8 mouse cellular contexts compared by ENCODE assay signal in genomic region chr12:85698179-85698578, GRCm38 (mm10). TPM values are rescaled to one million over a fixed set of nuclear protein-coding genes. Genes with fewer than 3 reads are reported as not detected.
DNase-seq lines count a peak whose midpoint lies in the region; ATAC-seq lines count a peak whose summit lies in the region.
"Not testable (repeated sequence)": the region's sequence is repeated elsewhere in the genome, so short reads cannot be mapped to it uniquely, and the experiment has no call there.

No protein-coding gene starts in this region.

- H3K9ac ChIP-seq in hindbrain, embryonic 14.5 days; liver, embryonic 15.5 days; midbrain, embryonic 11.5 days (ENCODE audit: low read length); neural tube, embryonic 15.5 days (replicated peaks): not testable (repeated sequence)
- H3K9ac ChIP-seq in kidney, embryonic 16.5 days (replicated peaks; ENCODE audit: low read length): peak overlapping the region; percentile 50; the same call in 1 of the 2 replicates

- not testable (repeated sequence) for H3K36me3 ChIP-seq in forebrain, embryonic 10.5 days (replicated peaks); heart, embryonic 10.5 days; hindbrain, embryonic 14.5 days (replicated peaks; ENCODE audit: control insufficient read depth, insufficient read depth); kidney, embryonic 16.5 days (ENCODE audit: insufficient read depth, low read length); liver, embryonic 15.5 days (replicated peaks); midbrain, embryonic 11.5 days (ENCODE audit: control insufficient read depth, insufficient read depth, low read length); neural tube, embryonic 15.5 days

- H3K4me1 ChIP-seq in forebrain, embryonic 10.5 days; heart, embryonic 10.5 days; hindbrain, embryonic 14.5 days (replicated peaks; ENCODE audit: control insufficient read depth, insufficient read depth, low read length); kidney, embryonic 16.5 days (ENCODE audit: insufficient read depth, low read length); liver, embryonic 15.5 days (replicated peaks); midbrain, embryonic 11.5 days (ENCODE audit: control insufficient read depth, insufficient read depth, low read length); neural tube, embryonic 15.5 days: not testable (repeated sequence)

- DNase-seq in forebrain, embryonic 10.5 days (ENCODE audit: extremely low spot score, low spot score); heart, embryonic 10.5 days (ENCODE audit: low spot score); hindbrain, embryonic 14.5 days (ENCODE audit: low spot score); midbrain, embryonic 11.5 days (ENCODE audit: low spot score, missing footprints): not testable (repeated sequence)

- peak overlapping the region; percentile 15 for H3K4me2 ChIP-seq in hindbrain, embryonic 14.5 days (replicated peaks)
- peak overlapping the region; percentile 45 for H3K4me2 ChIP-seq in kidney, embryonic 16.5 days (replicated peaks; ENCODE audit: low read depth, low read length)
- H3K4me2 ChIP-seq in liver, embryonic 15.5 days: peak overlapping the region; percentile 39
- not testable (repeated sequence) for H3K4me2 ChIP-seq in midbrain, embryonic 11.5 days
- peak overlapping the region; percentile 41 for H3K4me2 ChIP-seq in neural tube, embryonic 15.5 days

- H3K27me3 ChIP-seq in forebrain, embryonic 10.5 days (ENCODE audit: poor library complexity, severe bottlenecking): peaks cover 16% of the 10 kb centered on the region
- not testable (repeated sequence) for H3K27me3 ChIP-seq in heart, embryonic 10.5 days (ENCODE audit: insufficient read depth, poor library complexity, severe bottlenecking); hindbrain, embryonic 14.5 days (ENCODE audit: control insufficient read depth, insufficient read depth, low read length); kidney, embryonic 16.5 days (ENCODE audit: insufficient read depth, low read length); liver, embryonic 15.5 days; midbrain, embryonic 11.5 days (ENCODE audit: control insufficient read depth, insufficient read depth, low read length); neural tube, embryonic 15.5 days (replicated peaks)

- not testable (repeated sequence) for H3K27ac ChIP-seq in forebrain, embryonic 10.5 days; hindbrain, embryonic 14.5 days; kidney, embryonic 16.5 days (ENCODE audit: low read length); liver, embryonic 15.5 days (replicated peaks); midbrain, embryonic 11.5 days (ENCODE audit: low read depth, low read length); neural tube, embryonic 15.5 days (replicated peaks)
- peak overlapping the region; percentile 59 for H3K27ac ChIP-seq in heart, embryonic 10.5 days

- 31% methylated on average over 15 of the region's 37 CpGs for WGBS in forebrain, embryonic 10.5 days
- WGBS in heart, embryonic 10.5 days: 31% methylated on average over 15 of the region's 37 CpGs
- 54% methylated on average over 11 of the region's 37 CpGs for WGBS in hindbrain, embryonic 14.5 days
- WGBS in kidney, embryonic 16.5 days: 17% methylated on average over 12 of the region's 37 CpGs
- WGBS in liver, embryonic 15.5 days (ENCODE audit: insufficient replicate concordance): 48% methylated on average over 15 of the region's 37 CpGs
- 26% methylated on average over 11 of the region's 37 CpGs for WGBS in midbrain, embryonic 11.5 days
- WGBS in neural tube, embryonic 15.5 days: 21% methylated on average over 14 of the region's 37 CpGs

- ATAC-seq in activated CD4-positive, CD25-positive, alpha-beta regulatory T cell, adult 4 months: peak; percentile 51
- peak; percentile 64 for ATAC-seq in hindbrain, embryonic 14.5 days (ENCODE audit: low FRiP score)
- peak; percentile 95 for ATAC-seq in kidney, embryonic 16.5 days (ENCODE audit: low FRiP score, low TSS enrichment)
- peak; percentile 89 for ATAC-seq in liver, embryonic 15.5 days (ENCODE audit: insufficient read depth)
- ATAC-seq in midbrain, embryonic 11.5 days (ENCODE audit: low FRiP score): peak; percentile 73
- peak; percentile 79; the same call in 1 of the 2 replicates for ATAC-seq in neural tube, embryonic 15.5 days (ENCODE audit: low FRiP score)

- not testable (repeated sequence) for H3K9me3 ChIP-seq in forebrain, embryonic 10.5 days; heart, embryonic 10.5 days; hindbrain, embryonic 14.5 days (ENCODE audit: control insufficient read depth, low read length); kidney, embryonic 16.5 days (ENCODE audit: low read length); liver, embryonic 15.5 days (replicated peaks); midbrain, embryonic 11.5 days (ENCODE audit: control insufficient read depth, low read length); neural tube, embryonic 15.5 days (replicated peaks)

- H3K4me3 ChIP-seq in forebrain, embryonic 10.5 days: peak overlapping the region; percentile 26
- peak overlapping the region; percentile 43 for H3K4me3 ChIP-seq in heart, embryonic 10.5 days
- H3K4me3 ChIP-seq in hindbrain, embryonic 14.5 days (replicated peaks; ENCODE audit: low read length); liver, embryonic 15.5 days (replicated peaks); midbrain, embryonic 11.5 days (ENCODE audit: low read depth, low read length): not testable (repeated sequence)
- H3K4me3 ChIP-seq in kidney, embryonic 16.5 days (ENCODE audit: low read length): peak overlapping the region; percentile 25
- H3K4me3 ChIP-seq in neural tube, embryonic 15.5 days (replicated peaks): peak overlapping the region; percentile 16; the same call in 1 of the 2 replicates

RNA-seq across cellular contexts. Expression of gene Batf, which starts 11.7 kb away (rescaled TPM):
- 100 to 1,000 TPM; 156 to 205 TPM for polyA plus RNA-seq in activated CD4-positive, CD25-positive, alpha-beta regulatory T cell, adult 4 months (2017; shearing (Covaris generic))
- 1.3 and 1.5 TPM in 2 replicates for polyA plus RNA-seq in forebrain, embryonic 10.5 days (2016; fragmentation: Nextera tagmentation; extraction: Ambion mirVana)
- polyA plus RNA-seq in heart, embryonic 10.5 days (2016; fragmentation: Nextera tagmentation; extraction: Ambion mirVana): 4.7 and 7.1 TPM in 2 replicates
- polyA plus RNA-seq in hindbrain, embryonic 14.5 days (2014; fragmentation: Nextera tagmentation; extraction: Ambion mirVana): 0.81 and 1.1 TPM in 2 replicates
- 3.9 TPM in 2 replicates for polyA plus RNA-seq in kidney, embryonic 16.5 days (2015; fragmentation: Nextera tagmentation; extraction: Ambion mirVana)
- polyA plus RNA-seq in liver, embryonic 15.5 days (2015; fragmentation: Nextera tagmentation; extraction: Ambion mirVana): 4.4 and 4.6 TPM in 2 replicates
- polyA plus RNA-seq in midbrain, embryonic 11.5 days (2014; fragmentation: Nextera tagmentation; extraction: Ambion mirVana): 1.7 and 2.3 TPM in 2 replicates
- polyA plus RNA-seq in neural tube, embryonic 15.5 days (2015; fragmentation: Nextera tagmentation; extraction: Ambion mirVana): 0.44 and 2.9 TPM in 2 replicates

RNA-seq across cellular contexts. Expression of gene Flvcr2, which starts 48.2 kb away (rescaled TPM):
- under 1 TPM; 0.48 to 0.60 TPM for polyA plus RNA-seq in activated CD4-positive, CD25-positive, alpha-beta regulatory T cell, adult 4 months (2017; shearing (Covaris generic))
- polyA plus RNA-seq in forebrain, embryonic 10.5 days (2016; fragmentation: Nextera tagmentation; extraction: Ambion mirVana): 0.49 and 0.62 TPM in 2 replicates
- polyA plus RNA-seq in heart, embryonic 10.5 days (2016; fragmentation: Nextera tagmentation; extraction: Ambion mirVana): 4.9 and 7.8 TPM in 2 replicates
- polyA plus RNA-seq in hindbrain, embryonic 14.5 days (2014; fragmentation: Nextera tagmentation; extraction: Ambion mirVana): 5.2 and 6.7 TPM in 2 replicates
- 6.2 and 7.1 TPM in 2 replicates for polyA plus RNA-seq in kidney, embryonic 16.5 days (2015; fragmentation: Nextera tagmentation; extraction: Ambion mirVana)
- polyA plus RNA-seq in liver, embryonic 15.5 days (2015; fragmentation: Nextera tagmentation; extraction: Ambion mirVana): 7.2 and 7.8 TPM in 2 replicates
- polyA plus RNA-seq in midbrain, embryonic 11.5 days (2014; fragmentation: Nextera tagmentation; extraction: Ambion mirVana): 1.3 and 1.7 TPM in 2 replicates
- polyA plus RNA-seq in neural tube, embryonic 15.5 days (2015; fragmentation: Nextera tagmentation; extraction: Ambion mirVana): 5.4 and 5.6 TPM in 2 replicates

Comparison
In these comparisons a context has a peak if more than half of its experiments do, and no peak if none do; other contexts are left out.
1. RNA of gene Batf, which starts 11.7 kb away (polyA plus RNA-seq): 156 to 205 TPM in activated CD4-positive, CD25-positive, alpha-beta regulatory T cell, adult 4 months; 4.7 to 7.1 TPM in heart, embryonic 10.5 days, 4.4 to 4.6 TPM in liver, embryonic 15.5 days, 3.9 TPM in kidney, embryonic 16.5 days, 1.7 to 2.3 TPM in midbrain, embryonic 11.5 days, 1.3 to 1.5 TPM in forebrain, embryonic 10.5 days, 0.81 to 1.1 TPM in hindbrain, embryonic 14.5 days and 0.44 to 2.9 TPM in neural tube, embryonic 15.5 days; every median in the first group is over 10 times any median in the second.
2. Peak in every context shown above with its lines, with median percentiles within 50 percentile points of each other: ATAC-seq.